Mouse (Mus musculus) heart, embryonic 16.5 days (tissue): ENCODE data around the gene Ypel4. TPM values are rescaled to one million over a fixed set of nuclear protein-coding genes. Genes with fewer than 3 reads are reported as not detected.

Experiments
- ATAC-seq: fragments of 200-750 bp; cut with Nextera tagmentation; replicated peaks from 2 replicates; pipeline ENCODE4 v1.8.0; 2017; ENCODE audit warnings: moderate number of reproducible peaks; ENCODE audit not compliant: insufficient read depth, low FRiP score; ENCODE audit errors: extremely low read depth
- H3K27ac ChIP-seq: fragments of 300-500 bp; sonication (generic); 2 replicates; pipeline ENCODE4 v1.5.1; 2014; ENCODE audit warnings: mild to moderate bottlenecking, low read length, control low read depth, moderate library complexity
- H3K27me3 ChIP-seq: fragments of 300-500 bp; sonication (generic); 2 replicates; pipeline ENCODE4 v1.6.1; 2014; ENCODE audit warnings: low read length, mixed read lengths; ENCODE audit not compliant: control insufficient read depth, insufficient read depth
- H3K36me3 ChIP-seq: fragments of 300-500 bp; sonication (generic); 2 replicates; pipeline ENCODE4 v1.6.1; 2014; ENCODE audit not compliant: control insufficient read depth, insufficient read depth
- H3K4me1 ChIP-seq: fragments of 300-500 bp; sonication (generic); 2 replicates; pipeline ENCODE4 v1.6.1; 2014; ENCODE audit warnings: low read length, mixed read lengths; ENCODE audit not compliant: control insufficient read depth, insufficient read depth
- H3K4me2 ChIP-seq: fragments of 300-500 bp; sonication (generic); 2 replicates; pipeline ENCODE4 v1.6.1; 2014; ENCODE audit warnings: low read depth, mild to moderate bottlenecking, control low read depth, low read length
- H3K4me3 ChIP-seq: fragments of 300-500 bp; sonication (generic); 2 replicates; pipeline ENCODE4 v1.5.1; 2014; ENCODE audit warnings: mild to moderate bottlenecking, control low read depth, low read length
- H3K9ac ChIP-seq: fragments of 300-500 bp; sonication (generic); 2 replicates; pipeline ENCODE4 v1.6.1; 2014; ENCODE audit warnings: low read length, control low read depth
- H3K9me3 ChIP-seq: fragments of 300-500 bp; sonication (generic); replicated peaks from 2 replicates; pipeline ENCODE4 v1.6.1; 2016; ENCODE audit warnings: low read length; ENCODE audit not compliant: control insufficient read depth
- WGBS: fragments of 180-500 bp; shearing (Covaris S2); extraction: QIAGEN DNeasy Blood & Tissue Kit; methylation state at CpG from one replicate; pipeline ENCODE4 v1.1.7; 2014; 5-methylcytosine and 5-hydroxymethylcytosine counted together
- polyA plus RNA-seq: library from polyadenylated mRNA; unstranded; fragments of >200 nt; fragmentation: Nextera tagmentation; extraction: Ambion mirVana; gene quantifications from 2 replicates; pipeline ENCODE4 v1.2.1, GENCODE M21; 2015

Ypel4 gene
- polyA plus RNA-seq, 1 experiment from 2014 or later: 2.6 TPM

GRCm38 (mm10) chr2:84736312-84737161, 2.7 kb downstream of the Ypel4 start:
- Histone ChIP-seq H3K27me3 (peaks cover 11% of the 10 kb centered on the region), H3K4me2 (peak overlapping the region; percentile 18), H3K36me3 (no peaks in the 10 kb centered on the region), H3K4me1 (peaks cover 41% of the 10 kb centered on the region), H3K9me3 (no peaks in the 10 kb centered on the region), H3K27ac (no peak overlapping the region), H3K4me3 (no peak overlapping the region), H3K9ac (no peak overlapping the region)
- WGBS: 9% methylated on average over 27 of the region's 27 CpGs
- no peak for ATAC-seq

GRCm38 (mm10) chr2:84737451-84737925, 3.6 kb downstream of the Ypel4 start:
- Histone ChIP-seq H3K36me3 (no peaks in the 10 kb centered on the region), H3K4me2 (peak overlapping the region; percentile 21; the same call in 1 of the 2 replicates), H3K9me3 (no peaks in the 10 kb centered on the region), H3K27me3 (peaks cover 11% of the 10 kb centered on the region), H3K4me1 (peaks cover 49% of the 10 kb centered on the region), H3K4me3 (no peak overlapping the region), H3K27ac (no peak overlapping the region), H3K9ac (no peak overlapping the region)
- WGBS: 6% methylated on average over 8 of the region's 8 CpGs
- no peak for ATAC-seq

GRCm38 (mm10) chr2:84738271-84738911, 4.5 kb downstream of the Ypel4 start:
- Histone ChIP-seq H3K9ac (peak overlapping the region; percentile 4), H3K27me3 (peaks cover 10% of the 10 kb centered on the region), H3K9me3 (no peaks in the 10 kb centered on the region), H3K4me3 (peak overlapping the region; percentile 3), H3K4me1 (peaks cover 49% of the 10 kb centered on the region), H3K27ac (0 out of 2 replicates have a peak overlapping the region, but pooled peaks have one; percentile 32), H3K36me3 (no peaks in the 10 kb centered on the region), H3K4me2 (peak overlapping the region; percentile 59)
- 2% methylated on average over 12 of the region's 12 CpGs for WGBS
- no peak for ATAC-seq

GRCm38 (mm10) chr2:84740608-84741333, 6.9 kb downstream of the Ypel4 start:
- H3K4me3 ChIP-seq: 0 out of 2 replicates have a peak overlapping the region, but pooled peaks have one; percentile 2
- no peak for ATAC-seq
- H3K4me2 ChIP-seq: peak overlapping the region; percentile 89
- WGBS: 63% methylated on average over 15 of the region's 15 CpGs
- H3K27ac ChIP-seq: peak overlapping the region; percentile 30; the same call in 1 of the 2 replicates
- H3K9me3 ChIP-seq: no peaks in the 10 kb centered on the region
- no peaks in the 10 kb centered on the region for H3K36me3 ChIP-seq
- H3K27me3 ChIP-seq: peaks cover 5% of the 10 kb centered on the region; the same call in 1 of the 2 replicates
- H3K4me1 ChIP-seq: peaks cover 45% of the 10 kb centered on the region
- H3K9ac ChIP-seq: no peak overlapping the region

- peak overlapping the region; percentile 100 for H3K27ac ChIP-seq
- peak overlapping the region; percentile 94 for H3K4me3 ChIP-seq
- peak overlapping the region; percentile 99 for H3K9ac ChIP-seq
- peaks cover 41% of the 10 kb centered on the region for H3K4me1 ChIP-seq
- WGBS: 10% methylated on average over 5 of the region's 5 CpGs
- H3K9me3 ChIP-seq: no peaks in the 10 kb centered on the region
- H3K27me3 ChIP-seq: no peaks in the 10 kb centered on the region
- peak overlapping the region; percentile 89 for H3K4me2 ChIP-seq
- ATAC-seq: no peak
- no peaks in the 10 kb centered on the region for H3K36me3 ChIP-seq
Measured at GRCm38 (mm10) chr2:84741841-84742450, 8.1 kb downstream of the Ypel4 start.

- Histone ChIP-seq H3K27me3 (no peaks in the 10 kb centered on the region), H3K4me3 (peak overlapping the region; percentile 94), H3K4me1 (peaks cover 37% of the 10 kb centered on the region), H3K27ac (peak overlapping the region; percentile 100), H3K4me2 (peak overlapping the region; percentile 89), H3K9ac (peak overlapping the region; percentile 99), H3K36me3 (no peaks in the 10 kb centered on the region), H3K9me3 (no peaks in the 10 kb centered on the region)
- 2% methylated on average over 26 of the region's 26 CpGs for WGBS
- peak; percentile 38 for ATAC-seq
Measured at GRCm38 (mm10) chr2:84742451-84743283, 8.8 kb downstream of the Ypel4 start.

GRCm38 (mm10) chr2:84743561-84743960, 9.7 kb downstream of the Ypel4 start, which contains the start of gene Gm19426:
Gene Gm19426 (minus strand): TSS chr2:84743655.
- peak within 1 kb of the TSS; percentile 94 for H3K4me3 ChIP-seq
- no peaks in the 10 kb centered on the region for H3K9me3 ChIP-seq
- peaks cover 33% of the 10 kb centered on the region for H3K4me1 ChIP-seq
- no peaks in the 10 kb centered on the region for H3K36me3 ChIP-seq
- H3K4me2 ChIP-seq: peak within 1 kb of the TSS; percentile 89
- ATAC-seq: peak; percentile 91
- 0% methylated on average over 25 of the region's 25 CpGs for WGBS
- H3K27ac ChIP-seq: peak within 1 kb of the TSS; percentile 100
- no peaks in the 10 kb centered on the region for H3K27me3 ChIP-seq
- H3K9ac ChIP-seq: peak within 1 kb of the TSS; percentile 99

- Histone ChIP-seq H3K36me3 (no peaks in the 10 kb centered on the region), H3K27ac (peak overlapping the region; percentile 100), H3K4me3 (peak overlapping the region; percentile 94), H3K4me1 (peaks cover 28% of the 10 kb centered on the region), H3K4me2 (peak overlapping the region; percentile 89), H3K9me3 (no peaks in the 10 kb centered on the region), H3K27me3 (no peaks in the 10 kb centered on the region), H3K9ac (peak overlapping the region; percentile 71)
- peak; percentile 25 for ATAC-seq
- 6% methylated on average over 10 of the region's 10 CpGs for WGBS
Measured at GRCm38 (mm10) chr2:84744126-84744525, 10.3 kb downstream of the Ypel4 start.
